Mouse (Mus musculus): ENCODE measurements around the gene Rpf1. TPM values are rescaled to one million over a fixed set of nuclear protein-coding genes. Genes with fewer than 3 reads are reported as not detected.

The Rpf1 gene
- total and polyA plus RNA-seq, 3 experiments: 72.3 to 369 (median 73.6) TPM

GRCm38 (mm10) chr3:146501601-146502123, 19.6 kb downstream of the Rpf1 start:
- peak overlapping the region; percentile 98 for H3K9ac ChIP-seq (ENCODE audit: control insufficient read depth, low read depth, low read length, poor library complexity, severe bottlenecking)
- peaks cover 2 to 13% of the 10 kb centered on the region in 2 experiments for H3K4me1 ChIP-seq (ENCODE audit: control insufficient read depth in 1 of 2, insufficient read depth in 2 of 2, low read length in 2 of 2)
- peaks cover 44% of the 10 kb centered on the region for H3K79me2 ChIP-seq (ENCODE audit: control insufficient read depth, insufficient read depth, low read length, poor library complexity)
- no peaks in the 10 kb centered on the region for H3K27me3 ChIP-seq (ENCODE audit: control insufficient read depth in 1 of 2, insufficient read depth in 2 of 2, low read length in 2 of 2)
- H3K27ac ChIP-seq (ENCODE audit: control insufficient read depth, low read depth, low read length): 0 out of 2 replicates have a peak overlapping the region, but pooled peaks have one; percentile 3
- H3K4me3 ChIP-seq (ENCODE audit: control insufficient read depth in 1 of 2, insufficient read depth in 1 of 2, low read depth in 2 of 2, low read length in 2 of 2): peak overlapping the region; percentile 68 to 95
- TF ChIP-seq CTCF (IDR thresholded peaks at IDR 0.05 in 2 of 3, conservative IDR thresholded peaks at IDR 0.05 in 1 of 3; ENCODE audit: control insufficient read depth in 1 of 3, insufficient read depth in 1 of 3, low read depth in 2 of 3, low read length in 3 of 3, poor library complexity in 1 of 3, severe bottlenecking in 1 of 3) (no peak), ZMIZ1 (IDR thresholded peaks at IDR 0.05; ENCODE audit: low read depth, low read length) (0 out of 2 replicates have a peak, but pooled peaks have one; percentile 6)
- H3K36me3 ChIP-seq (ENCODE audit: control insufficient read depth in 1 of 2, insufficient read depth in 2 of 2, low read length in 2 of 2): peaks cover 25 to 30% of the 10 kb centered on the region in 2 experiments
- DNase-seq (ENCODE audit: low read depth, low spot score): no peak
- no peaks in the 10 kb centered on the region for H3K9me3 ChIP-seq (replicated peaks; ENCODE audit: insufficient read depth, low read length)

- peak overlapping the region; percentile 98 for H3K27ac ChIP-seq (ENCODE audit: control insufficient read depth, low read depth, low read length)
- DNase-seq (ENCODE audit: low read depth, low spot score): no peak
- peak overlapping the region; percentile 98 for H3K9ac ChIP-seq (ENCODE audit: control insufficient read depth, low read depth, low read length, poor library complexity, severe bottlenecking)
- peaks cover 44% of the 10 kb centered on the region for H3K79me2 ChIP-seq (ENCODE audit: control insufficient read depth, insufficient read depth, low read length, poor library complexity)
- no peaks in the 10 kb centered on the region for H3K27me3 ChIP-seq (ENCODE audit: control insufficient read depth in 1 of 2, insufficient read depth in 2 of 2, low read length in 2 of 2)
- peaks cover 20 to 30% of the 10 kb centered on the region in 2 experiments for H3K36me3 ChIP-seq (ENCODE audit: control insufficient read depth in 1 of 2, insufficient read depth in 2 of 2, low read length in 2 of 2)
- H3K4me3 ChIP-seq (ENCODE audit: control insufficient read depth in 1 of 2, insufficient read depth in 1 of 2, low read depth in 2 of 2, low read length in 2 of 2): peak overlapping the region; percentile 68 to 95
- TF ChIP-seq NRF1 (IDR thresholded peaks at IDR 0.05; ENCODE audit: insufficient read depth, low read depth, low read length, poor library complexity, severe bottlenecking): no peak
- TF ChIP-seq ZMIZ1 (IDR thresholded peaks at IDR 0.05; ENCODE audit: low read depth, low read length): peak; percentile 27; the same call in 1 of the 2 replicates
- TF ChIP-seq POLR2AphosphoS5 (IDR thresholded peaks at IDR 0.05; ENCODE audit: borderline replicate concordance, low read depth, low read length): no peak
- TF ChIP-seq RCOR1 (IDR thresholded peaks at IDR 0.05; ENCODE audit: low read depth, low read length): peak; percentile 40; the same call in 1 of the 2 replicates
- TF ChIP-seq CHD2 (IDR thresholded peaks at IDR 0.05; ENCODE audit: low read length): no peak
- H3K9me3 ChIP-seq (replicated peaks; ENCODE audit: insufficient read depth, low read length): no peaks in the 10 kb centered on the region
- peaks cover 2 to 13% of the 10 kb centered on the region in 2 experiments for H3K4me1 ChIP-seq (ENCODE audit: control insufficient read depth in 1 of 2, insufficient read depth in 2 of 2, low read length in 2 of 2)
Measured at GRCm38 (mm10) chr3:146500810-146501201, 20.4 kb downstream of the Rpf1 start.

GRCm38 (mm10) chr3:146500003-146500809, 21.0 kb downstream of the Rpf1 start:
- Histone ChIP-seq H3K9me3 (replicated peaks; ENCODE audit: insufficient read depth, low read length) (no peaks in the 10 kb centered on the region), H3K4me1 (ENCODE audit: control insufficient read depth in 1 of 2, insufficient read depth in 2 of 2, low read length in 2 of 2) (peaks cover 2 to 13% of the 10 kb centered on the region in 2 experiments), H3K27me3 (ENCODE audit: control insufficient read depth in 1 of 2, insufficient read depth in 2 of 2, low read length in 2 of 2) (no peaks in the 10 kb centered on the region), H3K79me2 (ENCODE audit: control insufficient read depth, insufficient read depth, low read length, poor library complexity) (peaks cover 44% of the 10 kb centered on the region), H3K36me3 (ENCODE audit: control insufficient read depth in 1 of 2, insufficient read depth in 2 of 2, low read length in 2 of 2) (peaks cover 19 to 30% of the 10 kb centered on the region in 2 experiments), H3K9ac (ENCODE audit: control insufficient read depth, low read depth, low read length, poor library complexity, severe bottlenecking) (peak overlapping the region; percentile 98), H3K27ac (ENCODE audit: control insufficient read depth, low read depth, low read length) (peak overlapping the region; percentile 98), H3K4me3 (ENCODE audit: control insufficient read depth in 1 of 2, insufficient read depth in 1 of 2, low read depth in 2 of 2, low read length in 2 of 2) (peak overlapping the region; percentile 68 to 95)
- peak; percentile 73 for DNase-seq (ENCODE audit: low read depth, low spot score)
- TF ChIP-seq HCFC1 (IDR thresholded peaks at IDR 0.05; ENCODE audit: low read depth, low read length) (peak; percentile 59), ZC3H11A (IDR thresholded peaks at IDR 0.05; ENCODE audit: low read depth, low read length) (no peak), CHD1 (IDR thresholded peaks at IDR 0.05; ENCODE audit: low read depth, low read length) (no peak), MYB (IDR thresholded peaks at IDR 0.05; ENCODE audit: low read depth, low read length) (no peak), EP300 (IDR thresholded peaks at IDR 0.05; ENCODE audit: low read depth in 1 of 2, low read length in 2 of 2) (no peak), ZKSCAN1 (IDR thresholded peaks at IDR 0.05; ENCODE audit: low read depth, low read length) (no peak), MYC (IDR thresholded peaks at IDR 0.05; ENCODE audit: low read depth, low read length) (no peak), NELFE (IDR thresholded peaks at IDR 0.05; ENCODE audit: low read depth, low read length) (no peak), UBTF (IDR thresholded peaks at IDR 0.05; ENCODE audit: borderline replicate concordance, insufficient read depth, low read depth, low read length) (no peak), TAL1 (IDR thresholded peaks at IDR 0.05; ENCODE audit: low read length) (no peak), CHD2 (IDR thresholded peaks at IDR 0.05; ENCODE audit: low read length) (no peak), TCF12 (IDR thresholded peaks at IDR 0.05; ENCODE audit: low read depth, low read length) (no peak), BHLHE40 (IDR thresholded peaks at IDR 0.05; ENCODE audit: borderline replicate concordance, low read depth, low read length) (0 out of 2 replicates have a peak, but pooled peaks have one; percentile 7), USF2 (IDR thresholded peaks at IDR 0.05; ENCODE audit: borderline replicate concordance in 1 of 2, insufficient read depth in 1 of 2, low read depth in 1 of 2, low read length in 2 of 2) (no peak), SIN3A (IDR thresholded peaks at IDR 0.05; ENCODE audit: low read length) (peak; percentile 81), MAFK (IDR thresholded peaks at IDR 0.05; ENCODE audit: borderline replicate concordance, low read depth, low read length) (no peak), MXI1 (IDR thresholded peaks at IDR 0.05; ENCODE audit: low read depth, low read length) (peak; percentile 69; the same call in 1 of the 2 replicates)

Measured in MEL (cell line).